Mouse (Mus musculus): ENCODE measurements around the gene Gimap4.

Gene Gimap4

GRCm38 (mm10) chr6:48740501-48741169 lies 56.3 kb downstream of the Gimap4 start:
- Histone ChIP-seq H3K36me3 (ENCODE audit: insufficient read depth, low read length) (no peaks in the 10 kb centered on the region), H3K9me3 (ENCODE audit: low read length) (no peaks in the 10 kb centered on the region), H3K4me3 (replicated peaks; ENCODE audit: low read length) (no peak overlapping the region), H3K27me3 (ENCODE audit: insufficient read depth, low read length) (peaks cover 38% of the 10 kb centered on the region), H3K4me1 (replicated peaks; ENCODE audit: low read depth, low read length) (peaks cover 37% of the 10 kb centered on the region)
- no peak for TF ChIP-seq NANOG (IDR thresholded peaks at IDR 0.05; ENCODE audit: borderline replicate concordance, low read length)
- no peak for TF ChIP-seq POU5F1 (IDR thresholded peaks at IDR 0.05; ENCODE audit: borderline replicate concordance, low read length)
- TF ChIP-seq CTCF (conservative IDR thresholded peaks at IDR 0.05; ENCODE audit: low read length): no peak

- H3K36me3 ChIP-seq (ENCODE audit: insufficient read depth, low read length): no peaks in the 10 kb centered on the region
- peaks cover 43% of the 10 kb centered on the region for H3K4me1 ChIP-seq (replicated peaks; ENCODE audit: low read depth, low read length)
- TF ChIP-seq POU5F1 (IDR thresholded peaks at IDR 0.05; ENCODE audit: borderline replicate concordance, low read length) (no peak), CTCF (conservative IDR thresholded peaks at IDR 0.05; ENCODE audit: low read length) (no peak), NANOG (IDR thresholded peaks at IDR 0.05; ENCODE audit: borderline replicate concordance, low read length) (no peak)
- peaks cover 45% of the 10 kb centered on the region for H3K27me3 ChIP-seq (ENCODE audit: insufficient read depth, low read length)
- peak overlapping the region; percentile 4; the same call in 1 of the 2 replicates for H3K4me3 ChIP-seq (replicated peaks; ENCODE audit: low read length)
- no peaks in the 10 kb centered on the region for H3K9me3 ChIP-seq (ENCODE audit: low read length)
These were observed 56.9 kb downstream of the Gimap4 start for GRCm38 (mm10) chr6:48741273-48741672.

Measured in E14TG2a.4 (cell line).